Mouse (Mus musculus) frontal cortex, adult 2 months (tissue): Measurements from ENCODE around the gene Wdr20. TPM values are rescaled to one million over a fixed set of nuclear protein-coding genes. Genes with fewer than 3 reads are reported as not detected.

ENCODE experiments used
- DNase-seq, 2 experiments: peaks; one replicate each; pipeline ENCODE4 v3.0.0; 2022; ENCODE audit warnings: low spot score in 1 of 2; ENCODE audit errors: extremely low spot score in 1 of 2
- polyA plus RNA-seq: library from polyadenylated mRNA; depleted of rRNA; stranded (reverse); fragments of >200 nt; gene quantifications from 2 replicates; pipeline ENCODE4 v1.2.3, GENCODE M21; 2012; rRNA removed

Gene Wdr20
- polyA plus RNA-seq, 1 experiment = 25.6 TPM

GRCm38 (mm10) chr12:110850010-110850928 is 112.5 kb downstream of the Wdr20 start, which contains the start of gene Zfp839:
TSS of gene Zfp839 (plus strand) at chr12:110850253.
- peak; percentile 64 to 90 for DNase-seq

GRCm38 (mm10) chr12:110850929-110851256 is 113.1 kb downstream of the Wdr20 start:
- no peak for DNase-seq

- no peak for DNase-seq
These were observed 113.7 kb downstream of the Wdr20 start for GRCm38 (mm10) chr12:110851414-110851813.

GRCm38 (mm10) chr12:110851923-110852322 is 114.2 kb downstream of the Wdr20 start:
- DNase-seq = no peak

Other genes with a start within 250 kb of the Wdr20 start
- 336 and 380 TPM in 2 replicates for gene Dync1h1, start 136.5 kb upstream of the Wdr20 start, polyA plus RNA-seq
- not detected in 2 replicates for gene 1700001K19Rik, start 55.3 kb upstream of the Wdr20 start, polyA plus RNA-seq
- gene Hsp90aa1, start 35.2 kb upstream of the Wdr20 start, polyA plus RNA-seq = 470 and 567 TPM in 2 replicates
- 14.0 and 14.2 TPM in 2 replicates for gene Mok, start 103.0 kb downstream of the Wdr20 start, polyA plus RNA-seq
- gene Zfp839, start 112.3 kb downstream of the Wdr20 start, polyA plus RNA-seq = 7.7 and 7.8 TPM in 2 replicates
- gene Cinp, start 151.2 kb downstream of the Wdr20 start, polyA plus RNA-seq = 106 TPM in 2 replicates
- gene Tecpr2, start 151.3 kb downstream of the Wdr20 start, polyA plus RNA-seq = 27.6 and 29.4 TPM in 2 replicates
- 25.5 and 30.5 TPM in 2 replicates for gene Ankrd9, start 241.1 kb downstream of the Wdr20 start, polyA plus RNA-seq